Mouse (Mus musculus): ENCODE measurements around the gene Zfr.
"Not testable (repeated sequence)": the region's sequence is repeated elsewhere in the genome, so short reads cannot be mapped to it uniquely, and the experiment has no call there.

Zfr gene

GRCm38 (mm10) chr15:12104827-12105226 is 12.8 kb upstream of the Zfr start:
- CTCF ChIA-PET, result no interaction called here

- CTCF ChIA-PET, result interaction anchor here (0.6 kb wide), 1 partner anchor 71 kb away, joined by 14 read pairs; no protein-coding TSS in a partner anchor
These were observed 11.2 kb upstream of the Zfr start for GRCm38 (mm10) chr15:12106430-12106829.

- CTCF ChIA-PET, result no interaction called here
These were observed 9.4 kb upstream of the Zfr start for GRCm38 (mm10) chr15:12108200-12108599.

GRCm38 (mm10) chr15:12108922-12109321 is 8.7 kb upstream of the Zfr start:
- CTCF ChIA-PET, result not testable (repeated sequence)

GRCm38 (mm10) chr15:12111232-12111631 is 6.4 kb upstream of the Zfr start:
- CTCF ChIA-PET, result no interaction called here

- CTCF ChIA-PET, result no interaction called here
These were observed 4.2 kb upstream of the Zfr start for GRCm38 (mm10) chr15:12113411-12113810.

GRCm38 (mm10) chr15:12114546-12114945 is 3.1 kb upstream of the Zfr start:
- CTCF ChIA-PET, result interaction anchor here (0.6 kb wide), 1 partner anchor 150 kb away, joined by 4 read pairs; no protein-coding TSS in a partner anchor

- CTCF ChIA-PET, result interaction anchor here (0.6 kb wide), 2 partner anchors 14 to 1137 kb away, joined by 3 to 6 read pairs; no protein-coding TSS in a partner anchor
These were observed 1.9 kb upstream of the Zfr start for GRCm38 (mm10) chr15:12115722-12116230.

GRCm38 (mm10) chr15:12118093-12118431 is 431 bp downstream of the Zfr start:
- CTCF ChIA-PET, result no interaction called here

GRCm38 (mm10) chr15:12118432-12119128 is 949 bp downstream of the Zfr start:
- CTCF ChIA-PET, result interaction anchor here (0.7 kb wide), 1 partner anchor 24 kb away, joined by 3 read pairs; no protein-coding TSS in a partner anchor

- CTCF ChIA-PET, result interaction anchor here (0.7 kb wide), 1 partner anchor 25 kb away, joined by 3 read pairs; no protein-coding TSS in a partner anchor
These were observed 1.5 kb downstream of the Zfr start for GRCm38 (mm10) chr15:12119129-12119466.

- CTCF ChIA-PET, result interaction anchor here (0.9 kb wide), 1 partner anchor 10 kb away, joined by 4 read pairs; no protein-coding TSS in a partner anchor
These were observed 7.3 kb downstream of the Zfr start for GRCm38 (mm10) chr15:12124913-12125312.

GRCm38 (mm10) chr15:12130871-12131270 is 13.2 kb downstream of the Zfr start:
- CTCF ChIA-PET, result not testable (repeated sequence)

GRCm38 (mm10) chr15:12134546-12134945 is 16.9 kb downstream of the Zfr start:
- CTCF ChIA-PET, result interaction anchor here (1.5 kb wide), 1 partner anchor 10 kb away, joined by 4 read pairs; no protein-coding TSS in a partner anchor

- CTCF ChIA-PET, result interaction anchor here (1.5 kb wide), 1 partner anchor 11 kb away, joined by 4 read pairs; no protein-coding TSS in a partner anchor
These were observed 17.7 kb downstream of the Zfr start for GRCm38 (mm10) chr15:12135368-12135767.

- CTCF ChIA-PET, result no interaction called here
These were observed 18.7 kb downstream of the Zfr start for GRCm38 (mm10) chr15:12136371-12136770.

GRCm38 (mm10) chr15:12140985-12141729 is 23.5 kb downstream of the Zfr start:
- CTCF ChIA-PET, result interaction anchor here (1.1 kb wide), 1 partner anchor 19 kb away, joined by 4 read pairs; no protein-coding TSS in a partner anchor

- CTCF ChIA-PET, result no interaction called here
These were observed 29.8 kb downstream of the Zfr start for GRCm38 (mm10) chr15:12147423-12147822.

GRCm38 (mm10) chr15:12149501-12149900 is 31.9 kb downstream of the Zfr start:
- CTCF ChIA-PET, result no interaction called here

GRCm38 (mm10) chr15:12153747-12154146 is 36.1 kb downstream of the Zfr start:
- CTCF ChIA-PET, result no interaction called here

GRCm38 (mm10) chr15:12178126-12178525 is 60.5 kb downstream of the Zfr start:
- CTCF ChIA-PET, result interaction anchor here (0.6 kb wide), 1 partner anchor 154 kb away, joined by 4 read pairs; no protein-coding TSS in a partner anchor

- CTCF ChIA-PET, result not testable (repeated sequence)
These were observed 63.7 kb downstream of the Zfr start for GRCm38 (mm10) chr15:12181181-12181805.

Data from spleen, embryonic (tissue).